Mouse (Mus musculus): ENCODE measurements at regions not wholly inside any gene's neighbourhood (a gene's known extent, or its start where the extent isn't known, plus 50 kb on each side); places are given as distances from the start of the nearest gene placed in this dataset.

DNA sequence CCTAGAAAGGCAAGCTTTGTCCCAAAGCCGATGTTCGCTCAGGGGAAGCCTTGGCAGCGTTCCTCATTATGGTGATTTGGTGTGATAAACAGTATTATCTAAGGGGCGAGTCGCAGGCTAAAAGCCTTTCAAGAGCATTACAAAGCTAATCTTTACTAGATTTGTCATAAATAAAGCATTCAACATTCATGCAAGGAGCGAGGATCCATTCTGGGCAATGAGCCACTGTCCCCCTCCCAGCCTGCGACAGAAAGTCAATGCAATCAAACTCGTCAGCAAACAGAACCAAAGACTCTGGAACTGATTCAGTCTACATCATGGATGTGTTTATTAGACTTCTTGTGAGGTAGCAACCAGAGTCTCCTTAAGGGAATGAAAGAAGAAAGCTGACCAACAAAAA lies 395.3 kb downstream of the Gpam start:
- Histone ChIP-seq H3K4me1 (ENCODE audit: insufficient read depth) (0 out of 2 replicates have a peak, but pooled peaks cover 3% of the 10 kb centered on the region), H3K9ac (no peak overlapping the region), H3K27me3 (ENCODE audit: insufficient read depth, low read length) (no peaks in the 10 kb centered on the region), H3K4me2 (ENCODE audit: low read depth) (no peak overlapping the region), H3K4me3 (ENCODE audit: low read depth, low read length) (no peak overlapping the region), H3K27ac (ENCODE audit: low read depth, low read length) (no peak overlapping the region), H3K36me3 (ENCODE audit: insufficient read depth) (no peaks in the 10 kb centered on the region), H3K9me3 (ENCODE audit: low read length) (no peaks in the 10 kb centered on the region)
- WGBS = 40% methylated on average over 8 of the region's 8 CpGs
- ATAC-seq (no peak), DNase-seq (peak; percentile 31)
- TF ChIP-seq CTCF (IDR thresholded peaks at IDR 0.05; ENCODE audit: low read depth) = no peak

DNA sequence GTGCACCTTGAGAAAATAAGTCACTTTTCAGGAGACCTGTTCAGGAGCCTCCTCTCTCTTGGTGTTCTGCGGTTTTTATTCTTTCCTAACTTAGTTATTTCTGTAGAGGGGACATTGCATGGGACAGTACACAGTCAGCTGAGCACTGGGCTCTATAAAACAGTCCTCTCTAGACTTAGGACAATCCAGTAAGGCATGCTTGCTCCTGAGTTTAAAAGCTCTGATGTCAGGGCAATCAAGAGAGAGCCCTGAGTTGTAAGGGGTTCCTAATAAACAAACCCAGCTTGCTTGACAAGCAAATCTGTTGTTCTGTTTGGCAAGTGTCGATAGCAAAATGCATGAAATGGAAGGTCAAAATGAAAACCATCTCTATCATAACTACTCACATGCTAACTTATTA lies 395.7 kb downstream of the Gpam start:
- H3K4me2 ChIP-seq (ENCODE audit: low read depth) = no peak overlapping the region
- no peaks in the 10 kb centered on the region for H3K36me3 ChIP-seq (ENCODE audit: insufficient read depth)
- no peaks in the 10 kb centered on the region for H3K27me3 ChIP-seq (ENCODE audit: insufficient read depth, low read length)
- no peak for ATAC-seq
- H3K9ac ChIP-seq = no peak overlapping the region
- DNase-seq = no peak
- H3K9me3 ChIP-seq (ENCODE audit: low read length) = no peaks in the 10 kb centered on the region
- no peak for TF ChIP-seq CTCF (IDR thresholded peaks at IDR 0.05; ENCODE audit: low read depth)
- no peak overlapping the region for H3K27ac ChIP-seq (ENCODE audit: low read depth, low read length)
- 0 out of 2 replicates have a peak, but pooled peaks cover 3% of the 10 kb centered on the region for H3K4me1 ChIP-seq (ENCODE audit: insufficient read depth)
- 83% methylated on average over 2 of the region's 2 CpGs for WGBS
- no peak overlapping the region for H3K4me3 ChIP-seq (ENCODE audit: low read depth, low read length)

DNA sequence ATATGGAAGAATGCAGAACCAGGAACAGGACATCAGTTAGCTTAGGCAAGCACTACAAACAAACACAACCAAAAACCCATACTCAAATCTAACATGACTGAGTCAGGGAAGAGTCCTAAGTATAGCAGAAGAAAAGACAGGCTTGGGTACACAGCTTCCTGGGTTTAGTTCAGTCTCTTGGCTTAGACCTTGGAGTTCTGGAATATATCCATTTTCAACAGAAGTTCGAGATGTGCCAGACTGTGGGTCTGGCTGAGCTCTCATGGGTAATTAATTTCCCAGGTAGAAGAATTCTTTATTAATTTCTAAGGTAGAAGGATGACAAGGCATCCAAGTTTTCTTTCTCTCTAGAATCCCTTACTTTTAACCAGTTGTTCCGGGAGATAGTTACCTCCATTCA lies 396.2 kb downstream of the Gpam start:
- 74% methylated on average over 2 of the region's 2 CpGs for WGBS

DNA sequence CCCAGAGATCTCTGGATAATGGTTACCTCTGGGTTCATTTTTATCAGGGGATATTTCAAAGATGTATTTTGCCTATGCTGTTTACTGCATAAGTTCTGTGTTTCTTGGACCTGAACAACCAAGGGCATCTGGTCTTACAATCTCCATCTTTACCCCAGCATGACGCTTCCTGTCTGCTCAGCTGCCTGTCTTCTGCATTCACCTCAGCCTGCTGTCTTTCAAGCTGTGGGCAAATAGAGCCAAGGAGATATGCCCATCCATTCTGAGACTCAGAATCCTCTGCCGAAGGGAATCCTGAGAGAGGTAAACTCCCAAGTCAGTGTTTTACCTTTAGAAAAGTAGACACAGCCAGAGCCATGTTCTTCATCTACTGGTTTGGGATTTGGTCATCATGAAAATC lies 396.7 kb downstream of the Gpam start:
- WGBS = 78% methylated on average over 2 of the region's 2 CpGs
- Histone ChIP-seq H3K4me1 (ENCODE audit: insufficient read depth) (0 out of 2 replicates have a peak, but pooled peaks cover 3% of the 10 kb centered on the region), H3K9ac (no peak overlapping the region), H3K4me3 (ENCODE audit: low read depth, low read length) (no peak overlapping the region), H3K27ac (ENCODE audit: low read depth, low read length) (no peak overlapping the region), H3K27me3 (ENCODE audit: insufficient read depth, low read length) (no peaks in the 10 kb centered on the region), H3K9me3 (ENCODE audit: low read length) (no peaks in the 10 kb centered on the region), H3K36me3 (ENCODE audit: insufficient read depth) (no peaks in the 10 kb centered on the region), H3K4me2 (ENCODE audit: low read depth) (no peak overlapping the region)
- ATAC-seq = no peak
- DNase-seq = no peak
- TF ChIP-seq CTCF (IDR thresholded peaks at IDR 0.05; ENCODE audit: low read depth) = no peak

More for the DNA sequence above, 396.2 kb downstream of the Gpam start:
- Histone ChIP-seq H3K9me3 (ENCODE audit: low read length) (no peaks in the 10 kb centered on the region), H3K36me3 (ENCODE audit: insufficient read depth) (no peaks in the 10 kb centered on the region), H3K4me3 (ENCODE audit: low read depth, low read length) (no peak overlapping the region), H3K4me1 (ENCODE audit: insufficient read depth) (0 out of 2 replicates have a peak, but pooled peaks cover 3% of the 10 kb centered on the region), H3K4me2 (ENCODE audit: low read depth) (no peak overlapping the region), H3K27me3 (ENCODE audit: insufficient read depth, low read length) (no peaks in the 10 kb centered on the region), H3K27ac (ENCODE audit: low read depth, low read length) (no peak overlapping the region), H3K9ac (no peak overlapping the region)
- no peak for ATAC-seq
- DNase-seq = no peak
- no peak for TF ChIP-seq CTCF (IDR thresholded peaks at IDR 0.05; ENCODE audit: low read depth)

DNA sequence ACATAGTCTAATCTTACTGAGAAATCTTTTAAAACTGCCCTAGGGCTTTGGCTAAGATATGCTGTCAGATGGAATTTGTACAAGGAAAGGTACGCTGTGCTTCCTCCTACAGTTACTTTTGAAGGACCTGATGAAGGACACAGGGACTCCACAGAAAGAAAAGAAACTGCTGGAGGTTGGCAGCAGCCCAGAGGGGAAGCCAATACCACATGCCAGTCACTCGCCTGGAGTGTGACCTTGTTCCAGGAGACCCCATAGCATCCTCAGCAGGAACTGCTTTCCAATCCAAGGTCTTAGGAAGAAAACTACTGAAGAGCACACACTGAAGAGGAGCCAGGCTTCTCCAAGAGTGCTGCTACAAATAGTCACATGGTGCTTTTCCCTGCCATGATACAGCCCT lies 404.9 kb downstream of the Gpam start:
- H3K4me1 ChIP-seq (ENCODE audit: insufficient read depth) = no peaks in the 10 kb centered on the region
- WGBS = 66% methylated on average over 2 of the region's 2 CpGs
- no peaks in the 10 kb centered on the region for H3K36me3 ChIP-seq (ENCODE audit: insufficient read depth)
- no peak for TF ChIP-seq CTCF (IDR thresholded peaks at IDR 0.05; ENCODE audit: low read depth)
- H3K4me3 ChIP-seq (ENCODE audit: low read depth, low read length) = no peak overlapping the region
- no peaks in the 10 kb centered on the region for H3K27me3 ChIP-seq (ENCODE audit: insufficient read depth, low read length)
- H3K9ac ChIP-seq = no peak overlapping the region
- H3K9me3 ChIP-seq (ENCODE audit: low read length) = no peaks in the 10 kb centered on the region
- ATAC-seq (no peak), DNase-seq (no peak)
- no peak overlapping the region for H3K27ac ChIP-seq (ENCODE audit: low read depth, low read length)
- H3K4me2 ChIP-seq (ENCODE audit: low read depth) = no peak overlapping the region

DNA sequence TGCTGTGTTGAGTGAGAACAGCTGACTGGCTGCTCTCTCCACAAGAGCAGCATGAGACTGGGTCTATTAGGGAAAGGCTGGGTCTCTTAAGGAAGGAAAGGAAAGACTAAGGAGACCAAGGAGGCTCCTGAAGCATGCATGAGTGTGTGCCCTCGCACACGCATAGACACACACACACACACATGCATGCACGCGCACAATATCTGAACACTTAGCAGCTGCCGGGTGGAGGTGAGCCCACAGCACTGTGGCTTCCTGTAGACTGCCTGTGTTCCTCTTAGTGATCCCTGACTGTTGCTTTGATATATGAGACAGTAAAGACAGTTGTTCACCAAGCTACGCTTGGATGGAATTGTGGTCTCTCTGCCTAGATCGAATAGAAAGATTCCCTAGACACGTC lies 429.6 kb downstream of the Gpam start:
- no peak for TF ChIP-seq CTCF (IDR thresholded peaks at IDR 0.05; ENCODE audit: low read depth)
- ATAC-seq = no peak
- H3K36me3 ChIP-seq (ENCODE audit: insufficient read depth) = no peaks in the 10 kb centered on the region
- no peak overlapping the region for H3K9ac ChIP-seq
- no peak overlapping the region for H3K4me3 ChIP-seq (ENCODE audit: low read depth, low read length)
- H3K4me1 ChIP-seq (ENCODE audit: insufficient read depth) = no peaks in the 10 kb centered on the region
- no peak overlapping the region for H3K4me2 ChIP-seq (ENCODE audit: low read depth)
- no peak overlapping the region for H3K27ac ChIP-seq (ENCODE audit: low read depth, low read length)
- no peaks in the 10 kb centered on the region for H3K27me3 ChIP-seq (ENCODE audit: insufficient read depth, low read length)
- 89% methylated on average over 8 of the region's 8 CpGs for WGBS
- no peaks in the 10 kb centered on the region for H3K9me3 ChIP-seq (ENCODE audit: low read length)
- DNase-seq = no peak

DNA sequence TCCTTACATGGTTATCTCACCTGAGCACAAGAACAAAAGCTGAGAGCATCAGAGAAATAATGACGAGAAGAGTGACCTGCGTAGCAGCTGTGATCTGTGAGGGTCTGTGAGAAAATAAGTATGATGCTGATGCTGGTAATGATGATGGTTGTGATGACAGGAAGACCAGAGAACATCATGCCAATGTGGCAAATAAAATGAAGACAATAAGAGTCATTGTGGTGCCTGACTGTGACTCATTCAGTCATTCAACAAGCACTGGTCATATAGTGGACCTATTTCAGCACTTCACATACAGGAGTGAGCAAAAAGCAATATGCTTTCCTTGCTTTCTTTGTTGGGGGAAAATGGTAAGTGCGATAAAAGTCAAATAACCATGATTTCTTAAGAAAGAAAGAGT lies 433.3 kb downstream of the Gpam start:
- no peak for TF ChIP-seq CTCF (IDR thresholded peaks at IDR 0.05; ENCODE audit: low read depth)
- Histone ChIP-seq H3K9me3 (ENCODE audit: low read length) (no peaks in the 10 kb centered on the region), H3K4me1 (ENCODE audit: insufficient read depth) (no peaks in the 10 kb centered on the region), H3K4me2 (ENCODE audit: low read depth) (no peak overlapping the region), H3K36me3 (ENCODE audit: insufficient read depth) (no peaks in the 10 kb centered on the region), H3K27me3 (ENCODE audit: insufficient read depth, low read length) (no peaks in the 10 kb centered on the region), H3K27ac (ENCODE audit: low read depth, low read length) (no peak overlapping the region), H3K9ac (no peak overlapping the region), H3K4me3 (ENCODE audit: low read depth, low read length) (no peak overlapping the region)
- ATAC-seq (no peak), DNase-seq (no peak)
- WGBS = 94% methylated on average over 3 of the region's 3 CpGs

DNA sequence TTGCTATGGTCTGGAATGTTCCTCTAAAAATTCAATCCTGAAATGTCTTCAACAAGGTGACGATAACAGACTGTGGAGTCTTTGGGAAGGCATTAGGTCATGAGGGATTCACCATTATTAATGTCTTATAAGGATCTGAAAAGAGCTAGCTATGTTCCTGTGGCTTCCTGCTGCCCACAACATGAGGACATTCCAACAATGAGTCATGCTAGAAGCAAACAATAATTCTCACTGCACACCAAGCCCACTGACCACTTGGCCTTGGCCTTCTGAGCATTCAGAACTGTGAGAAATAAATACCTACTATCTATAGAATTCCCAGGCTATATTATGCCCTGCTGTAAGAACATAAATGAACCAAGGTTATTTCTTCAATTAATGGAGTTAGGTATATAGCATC lies 433.9 kb downstream of the Gpam start:
- Histone ChIP-seq H3K4me2 (ENCODE audit: low read depth) (no peak overlapping the region), H3K36me3 (ENCODE audit: insufficient read depth) (no peaks in the 10 kb centered on the region), H3K4me1 (ENCODE audit: insufficient read depth) (no peaks in the 10 kb centered on the region), H3K4me3 (ENCODE audit: low read depth, low read length) (no peak overlapping the region), H3K27ac (ENCODE audit: low read depth, low read length) (no peak overlapping the region), H3K27me3 (ENCODE audit: insufficient read depth, low read length) (no peaks in the 10 kb centered on the region), H3K9me3 (ENCODE audit: low read length) (no peaks in the 10 kb centered on the region), H3K9ac (no peak overlapping the region)
- ATAC-seq (no peak), DNase-seq (no peak)
- TF ChIP-seq CTCF (IDR thresholded peaks at IDR 0.05; ENCODE audit: low read depth) = no peak
- 98% methylated on average over 1 of the region's 1 CpGs for WGBS

Data from forebrain, postnatal 0 days (tissue).